ENCODE assay signal across 7 mouse cellular contexts in the genomic region with DNA sequence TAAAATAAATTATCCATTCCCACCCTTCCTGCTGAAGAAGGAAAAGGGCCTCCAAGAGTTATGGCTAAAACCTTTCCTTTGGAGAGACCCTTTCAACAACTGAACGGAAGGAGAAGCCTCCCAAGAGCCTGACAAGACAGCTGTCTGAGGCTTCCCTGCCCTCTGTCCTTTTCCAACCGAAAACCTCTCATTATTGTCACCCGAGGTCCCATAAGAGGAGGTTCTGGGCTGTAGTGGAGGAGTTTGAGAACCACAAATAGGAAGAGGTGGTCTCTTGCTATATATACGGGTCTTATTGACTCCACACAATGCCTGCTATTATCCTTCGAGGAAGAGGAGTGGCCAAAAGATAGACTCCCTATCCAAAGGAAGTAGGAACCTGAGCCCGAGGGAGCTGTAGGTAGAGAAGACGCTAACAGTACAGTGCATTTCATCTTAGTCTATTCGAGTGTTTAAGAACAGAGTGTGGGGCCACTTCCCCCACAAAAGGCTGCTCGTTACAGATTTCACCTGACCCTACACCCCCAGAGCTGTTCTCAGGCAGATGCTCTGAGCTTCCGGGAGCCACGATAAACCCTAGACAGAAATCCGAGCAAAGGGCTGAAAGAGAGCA. TPM values are rescaled to one million over a fixed set of nuclear protein-coding genes. Genes with fewer than 3 reads are reported as not detected.
DNase-seq lines count a peak whose midpoint lies in the region; ATAC-seq lines count a peak whose summit lies in the region.

No protein-coding gene starts in this region.

- H3K36me3 ChIP-seq in lung, embryonic 15.5 days, result no peaks in the 10 kb centered on the region
- H3K36me3 ChIP-seq in embryonic facial prominence, embryonic 11.5 days (replicated peaks; ENCODE audit: control insufficient read depth, insufficient read depth, low read depth, low read length), result no peaks in the 10 kb centered on the region
- H3K36me3 ChIP-seq in intestine, embryonic 16.5 days (ENCODE audit: control insufficient read depth, insufficient read depth, low read length), result no peaks in the 10 kb centered on the region
- H3K36me3 ChIP-seq in neural tube, embryonic 15.5 days, result no peaks in the 10 kb centered on the region

- H3K9me3 ChIP-seq in lung, embryonic 15.5 days, result no peaks in the 10 kb centered on the region
- no peaks in the 10 kb centered on the region for H3K9me3 ChIP-seq in embryonic facial prominence, embryonic 11.5 days (replicated peaks; ENCODE audit: control insufficient read depth, low read length)
- H3K9me3 ChIP-seq in intestine, embryonic 16.5 days (ENCODE audit: control insufficient read depth, low read length), result no peaks in the 10 kb centered on the region
- H3K9me3 ChIP-seq in neural tube, embryonic 15.5 days (replicated peaks), result no peaks in the 10 kb centered on the region

- peaks cover 78% of the 10 kb centered on the region for H3K27me3 ChIP-seq in lung, embryonic 15.5 days
- peaks cover 61% of the 10 kb centered on the region for H3K27me3 ChIP-seq in embryonic facial prominence, embryonic 11.5 days (ENCODE audit: control insufficient read depth, insufficient read depth, low read length)
- peaks cover 41% of the 10 kb centered on the region for H3K27me3 ChIP-seq in intestine, embryonic 16.5 days (replicated peaks; ENCODE audit: control insufficient read depth, insufficient read depth, low read length)
- H3K27me3 ChIP-seq in neural tube, embryonic 15.5 days (replicated peaks), result peaks cover 88% of the 10 kb centered on the region

- no peak overlapping the region for H3K27ac ChIP-seq in lung, embryonic 15.5 days
- H3K27ac ChIP-seq in embryonic facial prominence, embryonic 11.5 days (replicated peaks; ENCODE audit: low read depth, low read length), result no peak overlapping the region
- H3K27ac ChIP-seq in intestine, embryonic 16.5 days (ENCODE audit: low read length), result no peak overlapping the region
- no peak overlapping the region for H3K27ac ChIP-seq in neural tube, embryonic 15.5 days (replicated peaks)

- H3K4me2 ChIP-seq in lung, embryonic 15.5 days, result peak overlapping the region; percentile 80
- H3K4me2 ChIP-seq in embryonic facial prominence, embryonic 11.5 days (ENCODE audit: low read depth, low read length), result no peak overlapping the region; the same call in 1 of the 2 replicates
- H3K4me2 ChIP-seq in intestine, embryonic 16.5 days (ENCODE audit: low read depth, low read length), result peak overlapping the region; percentile 62
- H3K4me2 ChIP-seq in neural tube, embryonic 15.5 days, result peak overlapping the region; percentile 51

- peaks cover 29% of the 10 kb centered on the region for H3K4me1 ChIP-seq in lung, embryonic 15.5 days
- H3K4me1 ChIP-seq in embryonic facial prominence, embryonic 11.5 days (ENCODE audit: control insufficient read depth, insufficient read depth, low read length), result peaks cover 10% of the 10 kb centered on the region
- H3K4me1 ChIP-seq in intestine, embryonic 16.5 days (ENCODE audit: control insufficient read depth, insufficient read depth, low read length), result peaks cover 11% of the 10 kb centered on the region
- peaks cover 28% of the 10 kb centered on the region for H3K4me1 ChIP-seq in neural tube, embryonic 15.5 days

- ATAC-seq in lung, embryonic 15.5 days (ENCODE audit: borderline replicate concordance, extremely low read depth, low FRiP score, low TSS enrichment), result no peak
- no peak for ATAC-seq in embryonic facial prominence, embryonic 11.5 days (replicated peaks; ENCODE audit: insufficient number of reproducible peaks, low FRiP score, low TSS enrichment, low read depth)
- no peak for ATAC-seq in intestine, embryonic 16.5 days
- no peak for ATAC-seq in neural tube, embryonic 15.5 days (ENCODE audit: low FRiP score)

- H3K9ac ChIP-seq in lung, embryonic 15.5 days, result no peak overlapping the region; the same call in 1 of the 2 replicates
- H3K9ac ChIP-seq in embryonic facial prominence, embryonic 11.5 days (replicated peaks; ENCODE audit: low read length), result no peak overlapping the region
- 0 out of 2 replicates have a peak overlapping the region, but pooled peaks have one; percentile 59 for H3K9ac ChIP-seq in intestine, embryonic 16.5 days (ENCODE audit: low read depth, low read length)
- peak overlapping the region; percentile 14; the same call in 1 of the 2 replicates for H3K9ac ChIP-seq in neural tube, embryonic 15.5 days (replicated peaks)

- 8% methylated on average over 12 of the region's 12 CpGs for WGBS in lung, embryonic 15.5 days
- WGBS in embryonic facial prominence, embryonic 11.5 days, result 4% methylated on average over 12 of the region's 12 CpGs
- WGBS in intestine, embryonic 16.5 days, result 10% methylated on average over 12 of the region's 12 CpGs
- 4% methylated on average over 12 of the region's 12 CpGs for WGBS in neural tube, embryonic 15.5 days

- peak overlapping the region; percentile 37 for H3K4me3 ChIP-seq in lung, embryonic 15.5 days
- H3K4me3 ChIP-seq in embryonic facial prominence, embryonic 11.5 days (ENCODE audit: low read depth, low read length), result peak overlapping the region; percentile 26
- peak overlapping the region; percentile 40 for H3K4me3 ChIP-seq in intestine, embryonic 16.5 days (ENCODE audit: low read length)
- peak overlapping the region; percentile 24 for H3K4me3 ChIP-seq in neural tube, embryonic 15.5 days (replicated peaks)

- DNase-seq in lung, postnatal 14 days, result no peak
- no peak for DNase-seq in embryonic facial prominence, embryonic 11.5 days (ENCODE audit: low spot score)
- DNase-seq in right cerebral cortex, adult 18-20 months, result no peak
- no peak for DNase-seq in spleen, postnatal 10 days (ENCODE audit: low spot score in 2 of 2)

RNA-seq across cellular contexts. Expression of a gene that starts 6.0 kb away (rescaled TPM):
- polyA plus RNA-seq in lung, embryonic 15.5 days (2015; fragmentation: Nextera tagmentation; extraction: Ambion mirVana), result 0.10 TPM in 1 of 2 replicates, not detected in the other
- polyA plus RNA-seq in embryonic facial prominence, embryonic 11.5 days (2014; fragmentation: Nextera tagmentation; extraction: Ambion mirVana), result 1.6 and 2.3 TPM in 2 replicates
- 0.09 TPM in 1 of 2 replicates, not detected in the other for polyA plus RNA-seq in intestine, embryonic 16.5 days (2015; fragmentation: Nextera tagmentation; extraction: Ambion mirVana)
- polyA plus RNA-seq in neural tube, embryonic 15.5 days (2015; fragmentation: Nextera tagmentation; extraction: Ambion mirVana), result 0.08 and 0.72 TPM in 2 replicates

RNA-seq across cellular contexts. Expression of a gene that starts 8.9 kb away (rescaled TPM):
- 45.7 and 45.8 TPM in 2 replicates for polyA plus RNA-seq in lung, embryonic 15.5 days (2015; fragmentation: Nextera tagmentation; extraction: Ambion mirVana)
- 24.5 and 28.7 TPM in 2 replicates for polyA plus RNA-seq in embryonic facial prominence, embryonic 11.5 days (2014; fragmentation: Nextera tagmentation; extraction: Ambion mirVana)
- 35.4 and 40.1 TPM in 2 replicates for polyA plus RNA-seq in intestine, embryonic 16.5 days (2015; fragmentation: Nextera tagmentation; extraction: Ambion mirVana)
- 97.8 TPM in 2 replicates for polyA plus RNA-seq in neural tube, embryonic 15.5 days (2015; fragmentation: Nextera tagmentation; extraction: Ambion mirVana)

RNA-seq across cellular contexts. Expression of a gene that starts 17.7 kb away (rescaled TPM):
- polyA plus RNA-seq in lung, embryonic 15.5 days (2015; fragmentation: Nextera tagmentation; extraction: Ambion mirVana), result not detected in 2 replicates
- polyA plus RNA-seq in embryonic facial prominence, embryonic 11.5 days (2014; fragmentation: Nextera tagmentation; extraction: Ambion mirVana), result 0.28 and 0.33 TPM in 2 replicates
- polyA plus RNA-seq in intestine, embryonic 16.5 days (2015; fragmentation: Nextera tagmentation; extraction: Ambion mirVana), result not detected in 2 replicates
- polyA plus RNA-seq in neural tube, embryonic 15.5 days (2015; fragmentation: Nextera tagmentation; extraction: Ambion mirVana), result 1.0 and 2.0 TPM in 2 replicates

RNA-seq across cellular contexts. Expression of a gene that starts 37.4 kb away (rescaled TPM):
- polyA plus RNA-seq in lung, embryonic 15.5 days (2015; fragmentation: Nextera tagmentation; extraction: Ambion mirVana), result 0.04 TPM in 1 of 2 replicates, not detected in the other
- polyA plus RNA-seq in embryonic facial prominence, embryonic 11.5 days (2014; fragmentation: Nextera tagmentation; extraction: Ambion mirVana), result 0.26 and 0.27 TPM in 2 replicates
- not detected in 2 replicates for polyA plus RNA-seq in intestine, embryonic 16.5 days (2015; fragmentation: Nextera tagmentation; extraction: Ambion mirVana)
- polyA plus RNA-seq in neural tube, embryonic 15.5 days (2015; fragmentation: Nextera tagmentation; extraction: Ambion mirVana), result 0.18 and 0.36 TPM in 2 replicates

RNA-seq across cellular contexts. Expression of a gene that starts 43.9 kb away (rescaled TPM):
- 30.0 and 32.6 TPM in 2 replicates for polyA plus RNA-seq in lung, embryonic 15.5 days (2015; fragmentation: Nextera tagmentation; extraction: Ambion mirVana)
- 18.9 and 21.0 TPM in 2 replicates for polyA plus RNA-seq in embryonic facial prominence, embryonic 11.5 days (2014; fragmentation: Nextera tagmentation; extraction: Ambion mirVana)
- 96.8 and 108 TPM in 2 replicates for polyA plus RNA-seq in intestine, embryonic 16.5 days (2015; fragmentation: Nextera tagmentation; extraction: Ambion mirVana)
- 11.9 and 12.3 TPM in 2 replicates for polyA plus RNA-seq in neural tube, embryonic 15.5 days (2015; fragmentation: Nextera tagmentation; extraction: Ambion mirVana)

Comparison
In these comparisons a context has a peak if more than half of its experiments do, and no peak if none do; other contexts are left out.
1. H3K9ac ChIP-seq: peak in intestine, embryonic 16.5 days (single experiment) and neural tube, embryonic 15.5 days (single experiment); none in lung, embryonic 15.5 days (single experiment) and embryonic facial prominence, embryonic 11.5 days (single experiment).
2. Peak in every context shown above with its lines, with median percentiles within 50 percentile points of each other: H3K4me3 ChIP-seq.